Mouse (Mus musculus) liver, embryonic 14.5 days (tissue): ENCODE measurements around the gene Pdzk1ip1.

Experiments used
- CTCF ChIP-seq: IDR thresholded peaks from 2 replicates; pipeline ENCODE4 v1.5.1; 2016; ENCODE audit warnings: antibody characterized with exemption, low read depth, control low read depth
- EP300 ChIP-seq: IDR thresholded peaks from 2 replicates; pipeline ENCODE4 v1.6.1; 2016; ENCODE audit warnings: antibody characterized with exemption, low read depth

DNA sequence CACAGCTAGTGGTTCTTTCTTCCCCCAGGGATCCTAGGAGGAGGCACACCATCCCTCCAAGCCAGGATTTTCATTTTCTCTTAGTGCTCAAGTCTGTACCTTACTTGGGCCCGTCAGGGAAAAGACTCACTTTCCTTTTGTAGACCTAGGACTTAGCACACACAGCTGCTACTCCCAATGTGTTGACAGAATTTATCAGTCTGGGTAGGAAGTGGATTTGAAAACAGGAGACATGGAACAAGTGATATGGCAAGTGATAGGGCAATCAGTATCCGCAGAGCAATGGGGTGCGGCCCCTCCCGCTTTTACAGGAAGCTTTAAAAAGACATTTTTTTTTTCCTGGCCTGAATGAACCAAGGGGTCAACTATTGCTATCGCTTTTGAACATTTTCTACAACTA, 44.6 kb downstream of the Pdzk1ip1 start:
- TF ChIP-seq CTCF (no peak), EP300 (0 out of 2 replicates have a peak, but pooled peaks have one; percentile 14)
